Mouse (Mus musculus): ENCODE data around the gene 1700084M14Rik. TPM values are rescaled to one million over a fixed set of nuclear protein-coding genes. Genes with fewer than 3 reads are reported as not detected.
"Not testable (repeated sequence)": the region's sequence is repeated elsewhere in the genome, so short reads cannot be mapped to it uniquely, and the experiment has no call there.

The 1700084M14Rik gene
- not detected for total RNA-seq (2021)

GRCm38 (mm10) chrX:91575811-91576210, at the start of gene 1700084M14Rik:
1700084M14Rik (minus strand) TSS chrX:91575911.
- not testable (repeated sequence) for DNase-seq
- intact Hi-C loops (cut with DNase I) = loop anchor here (10.0 kb wide), 1 partner anchor 219 kb away; no protein-coding TSS in a partner anchor

Other genes with a start within 250 kb of the 1700084M14Rik start
- gene Mageb2, start 244.2 kb downstream of the 1700084M14Rik start, total RNA-seq (2021) = not detected
- not detected for gene Gm5072, start 183.4 kb downstream of the 1700084M14Rik start, total RNA-seq (2021)
- not detected for gene Gm8914, start 95.8 kb downstream of the 1700084M14Rik start, total RNA-seq (2021)
- gene Gm14781, start 56.3 kb upstream of the 1700084M14Rik start, total RNA-seq (2021) = not detected
- not detected for gene Mageb5, start 207.1 kb upstream of the 1700084M14Rik start, total RNA-seq (2021)

Data from heart, postnatal 36 days (tissue).